Comparison of ENCODE assay signal across 21 mouse cellular contexts in the genomic region with DNA sequence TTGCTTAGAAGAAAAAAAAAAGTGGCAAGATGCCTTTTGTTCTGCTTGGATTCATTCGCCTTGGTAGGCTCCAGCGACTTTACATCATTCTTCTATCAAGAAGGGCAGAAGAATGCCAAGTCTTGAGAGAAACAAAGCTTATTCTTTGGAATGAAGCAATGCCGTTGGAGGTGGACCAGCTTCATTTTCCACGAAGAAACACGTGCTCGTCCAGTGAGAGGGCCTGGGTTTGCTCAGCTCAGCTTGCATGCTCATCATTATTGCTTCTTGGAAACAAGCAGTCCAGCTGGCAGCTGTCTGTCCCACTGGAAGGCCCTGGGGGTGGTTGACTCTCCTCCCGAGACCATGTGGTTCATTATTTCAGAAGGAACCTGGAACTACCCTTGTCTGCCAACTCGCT.
DNase-seq lines count a peak whose midpoint lies in the region; TF ChIP-seq lines count a peak whose summit lies in the region.
"Had no signal": no experiment of that assay in that cellular context is flagged by ENCODE, and none has a peak within 500 bp of the region (broad histone marks: within the 10 kb centered on the region; RNA-seq: fewer than 3 reads in every experiment).

No protein-coding gene starts in this region.

- 72% methylated on average over 8 of the region's 8 CpGs for WGBS in lung, adult 2 months
- 94% methylated on average over 8 of the region's 8 CpGs for WGBS in thymus, adult 2 months

- H3K4me1 ChIP-seq in lung, adult 2 months (ENCODE audit: control insufficient read depth, insufficient read depth, low read length) = no peaks in the 10 kb centered on the region
- H3K4me1 ChIP-seq in thymus, adult 2 months (replicated peaks; ENCODE audit: control insufficient read depth, insufficient read depth, low read length) = no peaks in the 10 kb centered on the region

- H3K27me3 ChIP-seq in thymus, adult 2 months (ENCODE audit: control insufficient read depth, insufficient read depth, low read length) = no peaks in the 10 kb centered on the region
- H3K27me3 ChIP-seq: CH12.LX; embryonic facial prominence, embryonic 15.5 days; heart, embryonic 12.5 days; hindbrain, embryonic 15.5 days had no signal

- no peak overlapping the region for H3K4me3 ChIP-seq in lung, adult 2 months (replicated peaks; ENCODE audit: extremely low read depth, low read depth, low read length)
- H3K4me3 ChIP-seq in layer of hippocampus, adult 2 months = no peak overlapping the region
- H3K4me3 ChIP-seq in thymus, adult 2 months (ENCODE audit: control insufficient read depth, insufficient read depth, low read length) = no peak overlapping the region
- H3K4me3 ChIP-seq: embryonic facial prominence, embryonic 15.5 days; erythroblast, embryonic 14.5 days; forebrain, embryonic 12.5 days; heart, embryonic 12.5 days; hindbrain, embryonic 15.5 days had no signal

- DNase-seq in gastrocnemius, postnatal 14 days = peak; percentile 8
- DNase-seq in gastrocnemius, postnatal 25 days = no peak
- peak; percentile 56 for DNase-seq in lung, postnatal 10 days
- no peak for DNase-seq in lung, adult 2 months
- peak; percentile 39 for DNase-seq in lung, postnatal 14 days
- DNase-seq in layer of hippocampus, adult 2 months (ENCODE audit: low spot score in 2 of 2) = no peak
- DNase-seq in thymus, adult 2 months = no peak
- DNase-seq: adrenal gland, postnatal 14 days; cerebellum, adult 18-20 months; cerebellum, adult 9-11 months; cerebellum, postnatal 36 days; forebrain, postnatal 0 days; gastrocnemius, postnatal 36 days; heart, adult 18-20 months; heart, postnatal 36 days had no signal

- no peak for TF ChIP-seq CTCF in lung, adult 2 months (IDR thresholded peaks at IDR 0.05; ENCODE audit: insufficient read depth, low read length)
- no peak for TF ChIP-seq CTCF in layer of hippocampus, adult 2 months (conservative IDR thresholded peaks at IDR 0.05)
- TF ChIP-seq CTCF in thymus, adult 2 months (IDR thresholded peaks at IDR 0.05; ENCODE audit: borderline replicate concordance, control insufficient read depth, extremely low read depth, insufficient read depth, low read length, poor library complexity) = no peak

- H3K27ac ChIP-seq in layer of hippocampus, adult 2 months = no peak overlapping the region
- no peak overlapping the region for H3K27ac ChIP-seq in thymus, adult 2 months (ENCODE audit: control insufficient read depth, insufficient read depth, low read length)
- H3K27ac ChIP-seq: embryonic facial prominence, embryonic 15.5 days; forebrain, embryonic 12.5 days; hindbrain, embryonic 15.5 days had no signal

- intact Hi-C loops in gastrocnemius, postnatal 14 days (cut with DNase I; ENCODE audit: low total_unique reads) = no loop called here

- TF ChIP-seq POLR2A in lung, adult 2 months (IDR thresholded peaks at IDR 0.05; ENCODE audit: borderline replicate concordance, extremely low read depth, low read depth, low read length) = no peak
- no peak for TF ChIP-seq POLR2A in thymus, adult 2 months (IDR thresholded peaks at IDR 0.05; ENCODE audit: control insufficient read depth, extremely low read depth, insufficient read depth, low read length, poor library complexity)

- no peaks in the 10 kb centered on the region for H3K36me3 ChIP-seq in thymus, adult 2 months (ENCODE audit: control insufficient read depth, insufficient read depth, low read length)
- H3K36me3 ChIP-seq: embryonic facial prominence, embryonic 15.5 days; forebrain, embryonic 12.5 days; heart, embryonic 12.5 days; hindbrain, embryonic 15.5 days had no signal

Comparison
In these comparisons a context has a peak if more than half of its experiments do, and no peak if none do; other contexts are left out.
1. DNase-seq: peak in gastrocnemius, postnatal 14 days (single experiment), lung, postnatal 10 days (single experiment) and lung, postnatal 14 days (single experiment); none in gastrocnemius, postnatal 25 days (single experiment), lung, adult 2 months (single experiment), layer of hippocampus, adult 2 months (0 of 2) and thymus, adult 2 months (single experiment).